Mouse (Mus musculus) erythroblast, embryonic 14.5 days (primary cell): ENCODE measurements around the gene Ofd1.

Experiments used
- GATA1 ChIP-seq: IDR thresholded peaks from 2 replicates; pipeline ENCODE4 v1.6.1; 2012; ENCODE audit warnings: low read length, inconsistent platforms, mixed read lengths
- TAL1 ChIP-seq: IDR thresholded peaks from 3 replicates; pipeline ENCODE4 v1.6.1; 2012; ENCODE audit warnings: low read length, inconsistent platforms, mixed read lengths

- TF ChIP-seq TAL1 (no peak), GATA1 (no peak)
Observed at GRCm38 (mm10) chrX:166383606-166384005, 56.9 kb downstream of the Ofd1 start.
